Mouse (Mus musculus) midbrain, embryonic 16.5 days (tissue): ENCODE measurements around the gene Zpbp2. TPM values are rescaled to one million over a fixed set of nuclear protein-coding genes. Genes with fewer than 3 reads are reported as not detected.

Source experiments
- ATAC-seq: fragments of 200-750 bp; cut with Nextera tagmentation; 2 replicates; pipeline ENCODE4 v1.8.0; 2017; ENCODE audit warnings: moderate TSS enrichment
- H3K27ac ChIP-seq: fragments of 300-500 bp; sonication (generic); 2 replicates; pipeline ENCODE4 v1.5.1; 2014; ENCODE audit warnings: mild to moderate bottlenecking, low read length, mixed read lengths
- H3K27me3 ChIP-seq: fragments of 300-500 bp; sonication (generic); 2 replicates; pipeline ENCODE4 v1.6.1; 2014; ENCODE audit warnings: low read depth, low read length, mixed read lengths; ENCODE audit not compliant: control insufficient read depth, insufficient read depth
- H3K36me3 ChIP-seq: fragments of 300-500 bp; sonication (generic); 2 replicates; pipeline ENCODE4 v1.6.1; 2014; ENCODE audit warnings: mild to moderate bottlenecking, low read length, moderate library complexity, mixed read lengths; ENCODE audit not compliant: control insufficient read depth, insufficient read depth
- H3K4me1 ChIP-seq: fragments of 300-500 bp; sonication (generic); 2 replicates; pipeline ENCODE4 v1.6.1; 2014; ENCODE audit warnings: mild to moderate bottlenecking, low read length, mixed read lengths; ENCODE audit not compliant: control insufficient read depth, insufficient read depth
- H3K4me2 ChIP-seq: fragments of 300-500 bp; sonication (generic); 2 replicates; pipeline ENCODE4 v1.6.1; 2014; ENCODE audit warnings: mild to moderate bottlenecking, low read length, mixed read lengths
- H3K4me3 ChIP-seq: fragments of 300-500 bp; sonication (generic); 2 replicates; pipeline ENCODE4 v1.5.1; 2014; ENCODE audit warnings: low read depth, mild to moderate bottlenecking, low read length, moderate library complexity, mixed read lengths
- H3K9ac ChIP-seq: fragments of 300-500 bp; sonication (generic); 2 replicates; pipeline ENCODE4 v1.6.1; 2014; ENCODE audit warnings: low read depth, low read length, mixed read lengths
- H3K9me3 ChIP-seq: fragments of 300-500 bp; sonication (generic); replicated peaks from 2 replicates; pipeline ENCODE4 v1.6.1; 2014; ENCODE audit warnings: mild to moderate bottlenecking, low read length, mixed read lengths; ENCODE audit not compliant: control insufficient read depth, poor library complexity, severe bottlenecking
- WGBS: fragments of 180-500 bp; shearing (Covaris S2); extraction: QIAGEN DNeasy Blood & Tissue Kit; methylation state at CpG from one replicate; pipeline ENCODE4 v1.1.7; 2014; 5-methylcytosine and 5-hydroxymethylcytosine counted together
- polyA plus RNA-seq: library from polyadenylated mRNA; unstranded; fragments of >200 nt; fragmentation: Nextera tagmentation; extraction: Ambion mirVana; gene quantifications from 2 replicates; pipeline ENCODE4 v1.2.1, GENCODE M21; 2015

The Zpbp2 gene
- 0.15 TPM in 1 of 2 replicates, not detected in the other for polyA plus RNA-seq

DNA sequence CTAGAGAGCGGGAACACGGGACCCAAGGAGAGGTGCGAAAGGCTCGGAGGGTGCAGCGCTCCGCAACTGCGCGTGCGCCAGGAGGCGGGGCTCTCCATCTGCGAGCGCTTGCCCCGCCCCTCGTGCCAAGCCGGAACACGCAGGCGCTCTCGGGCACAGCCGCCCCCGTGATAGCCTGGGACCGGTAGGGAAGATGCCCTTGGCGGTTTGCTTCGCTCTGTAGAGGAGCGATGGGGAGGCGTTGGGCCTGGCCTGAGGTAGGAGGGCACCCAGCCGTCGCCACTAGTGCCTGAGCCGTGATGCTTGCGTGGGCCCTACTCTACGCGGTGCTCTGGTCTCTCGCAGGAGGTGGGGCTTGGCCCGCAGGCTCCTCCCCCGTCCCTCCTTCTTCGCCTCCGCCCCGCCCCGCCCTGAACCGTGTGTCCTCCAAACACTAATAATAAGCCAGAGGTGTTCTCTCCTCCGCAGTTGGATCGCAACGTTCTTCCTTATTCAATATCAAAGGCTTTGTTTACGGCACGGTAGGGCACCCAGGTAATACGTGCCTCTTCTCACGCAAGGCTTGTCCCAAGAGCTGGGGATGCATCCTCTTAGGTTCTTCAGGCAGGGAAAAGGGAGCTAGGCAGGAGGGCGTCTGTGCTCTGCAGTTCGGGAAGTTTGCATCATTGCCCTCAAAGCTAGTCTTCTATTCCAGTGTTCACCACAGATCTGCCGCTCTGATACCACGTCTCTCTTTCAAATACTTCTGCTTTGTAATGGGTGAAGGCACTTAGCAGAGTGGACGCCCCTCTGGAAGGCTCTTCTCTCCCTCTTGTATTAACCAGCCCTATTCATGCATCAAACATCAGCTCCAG lies at the start of gene Zpbp2:
Gene Zpbp2 (plus strand): TSS at position 123 of the 854 bp plus-strand sequence.
- Histone ChIP-seq H3K9me3 (no peaks in the 10 kb centered on the region), H3K36me3 (no peaks in the 10 kb centered on the region), H3K4me3 (peak within 1 kb of the TSS; percentile 84), H3K4me2 (peak within 1 kb of the TSS; percentile 91), H3K4me1 (peaks cover 8% of the 10 kb centered on the region), H3K27ac (peak within 1 kb of the TSS; percentile 92), H3K9ac (peak within 1 kb of the TSS; percentile 91), H3K27me3 (peaks cover 34% of the 10 kb centered on the region)
- ATAC-seq, result peak; percentile 97
- WGBS, result under 1% methylated on average over 51 of the region's 51 CpGs

DNA sequence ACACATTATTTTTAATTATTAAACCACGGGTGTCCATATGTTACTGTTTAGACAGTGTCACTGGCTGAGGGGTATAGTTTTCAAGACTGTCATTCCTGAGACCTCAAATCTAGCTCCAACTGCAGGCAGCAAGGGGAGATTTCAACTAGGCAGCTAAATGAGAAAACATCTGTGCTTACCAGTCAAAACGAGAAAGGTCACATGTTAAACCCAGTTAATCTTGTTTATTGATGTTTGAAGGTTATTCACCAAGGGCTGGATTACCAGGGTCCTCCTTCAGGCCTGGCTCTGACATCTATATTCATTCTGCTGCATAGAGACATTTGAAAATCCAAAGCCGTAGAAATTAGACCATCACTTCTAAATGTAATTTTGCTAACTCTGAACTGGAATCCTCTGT lies 46.0 kb upstream of the Zpbp2 start:
- 66% methylated on average over 3 of the region's 3 CpGs for WGBS
- no peaks in the 10 kb centered on the region for H3K36me3 ChIP-seq
- H3K4me3 ChIP-seq, result no peak overlapping the region
- H3K4me2 ChIP-seq, result no peak overlapping the region
- no peak for ATAC-seq
- no peaks in the 10 kb centered on the region for H3K27me3 ChIP-seq
- no peak overlapping the region for H3K27ac ChIP-seq
- H3K9me3 ChIP-seq, result no peaks in the 10 kb centered on the region
- H3K9ac ChIP-seq, result no peak overlapping the region
- H3K4me1 ChIP-seq, result no peaks in the 10 kb centered on the region

DNA sequence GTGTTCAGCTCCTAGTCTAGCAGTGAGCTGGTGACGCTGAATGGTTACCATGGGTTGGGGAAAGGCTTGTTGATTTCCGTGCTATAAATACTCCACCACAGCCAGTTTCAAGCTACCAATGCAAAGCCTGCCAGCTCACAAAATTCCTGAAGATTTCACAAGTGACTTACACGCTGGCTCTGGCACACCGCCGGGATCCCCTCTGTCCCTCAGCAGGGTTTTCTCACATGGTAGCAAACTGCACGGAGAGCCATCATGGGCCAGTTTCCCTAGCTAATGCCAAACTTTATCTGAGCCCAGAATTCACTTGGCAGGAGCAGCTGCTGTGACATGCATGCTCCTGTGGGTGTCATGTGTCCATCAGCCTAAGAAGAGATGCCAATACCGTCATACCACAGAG lies 41.5 kb upstream of the Zpbp2 start:
- no peaks in the 10 kb centered on the region for H3K36me3 ChIP-seq
- 77% methylated on average over 7 of the region's 7 CpGs for whole genome bisulfite sequencing
- no peak overlapping the region for H3K4me2 ChIP-seq
- H3K4me1 ChIP-seq, result no peaks in the 10 kb centered on the region
- H3K9ac ChIP-seq, result no peak overlapping the region
- no peak overlapping the region for H3K4me3 ChIP-seq
- no peaks in the 10 kb centered on the region for H3K27me3 ChIP-seq
- no peak overlapping the region for H3K27ac ChIP-seq
- no peaks in the 10 kb centered on the region for H3K9me3 ChIP-seq
- no peak for ATAC-seq

DNA sequence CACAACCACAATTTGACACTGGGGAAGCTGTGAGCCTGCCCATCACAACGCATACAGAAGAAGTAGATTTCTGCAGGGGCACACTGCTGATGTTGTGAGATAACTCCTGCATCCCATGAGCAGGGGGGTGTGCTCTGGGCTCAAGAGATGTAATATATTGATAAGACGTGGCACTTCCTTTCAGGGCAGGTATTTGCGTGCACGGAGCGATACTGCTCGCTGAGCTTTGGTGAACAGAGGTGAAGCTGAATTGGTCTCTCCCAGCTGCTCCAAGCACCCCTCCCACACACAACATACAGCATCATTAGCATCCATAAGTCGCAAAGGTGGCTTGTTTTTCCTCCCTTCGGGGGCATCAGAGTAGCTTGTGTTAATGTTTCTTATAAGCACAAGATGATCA lies 40.8 kb upstream of the Zpbp2 start:
- ATAC-seq, result no peak
- no peak overlapping the region for H3K27ac ChIP-seq
- no peaks in the 10 kb centered on the region for H3K4me1 ChIP-seq
- H3K4me2 ChIP-seq, result no peak overlapping the region
- WGBS, result 86% methylated on average over 8 of the region's 8 CpGs
- no peaks in the 10 kb centered on the region for H3K27me3 ChIP-seq
- H3K36me3 ChIP-seq, result no peaks in the 10 kb centered on the region
- H3K9ac ChIP-seq, result no peak overlapping the region
- no peak overlapping the region for H3K4me3 ChIP-seq
- H3K9me3 ChIP-seq, result no peaks in the 10 kb centered on the region

DNA sequence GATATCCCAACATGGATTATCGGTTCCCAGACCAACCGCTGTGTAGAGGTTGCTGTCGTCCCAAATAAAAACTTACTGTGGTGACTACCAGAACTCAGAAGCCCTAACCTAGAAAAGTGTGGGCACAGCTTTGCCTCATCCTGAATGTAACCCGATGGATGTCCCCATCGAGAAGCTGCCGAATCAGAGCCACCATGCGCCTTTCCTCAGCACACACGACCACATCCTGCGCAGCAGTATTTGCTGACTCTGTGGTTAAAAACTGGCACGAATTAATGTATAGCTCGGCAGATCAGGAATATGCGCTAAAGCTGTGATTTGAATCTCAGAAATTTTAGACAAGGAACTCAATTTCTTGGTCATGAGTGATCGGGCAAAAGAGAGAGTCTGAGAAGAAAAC lies 38.0 kb upstream of the Zpbp2 start:
- no peaks in the 10 kb centered on the region for H3K9me3 ChIP-seq

DNA sequence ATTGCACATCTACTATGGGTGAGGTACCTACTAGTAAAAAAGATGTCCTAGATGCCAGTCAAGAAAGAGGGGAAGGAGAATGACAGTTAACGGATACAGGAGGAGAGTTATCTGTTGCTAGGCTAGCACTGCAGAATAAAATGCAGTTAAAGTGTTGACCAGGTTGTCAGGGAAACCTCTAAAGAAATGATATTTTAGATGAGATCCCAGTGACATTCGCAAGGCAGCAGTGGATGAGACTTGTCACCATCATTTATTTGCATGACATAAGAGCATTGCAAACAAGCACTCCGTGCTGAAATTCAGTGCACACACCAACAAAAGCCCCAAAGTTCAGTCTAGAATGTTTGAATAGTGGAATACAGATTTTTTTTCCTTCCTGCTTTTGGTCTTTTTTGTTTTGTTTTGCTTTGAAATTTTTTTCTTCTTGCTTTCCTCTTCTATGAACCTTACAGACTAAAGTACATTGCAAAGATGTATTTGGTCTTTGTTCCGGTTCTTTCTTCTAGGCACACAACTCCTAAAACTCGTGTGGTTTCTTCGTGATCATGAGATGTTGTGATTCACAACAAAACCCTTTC lies 37.5 kb upstream of the Zpbp2 start:
- H3K4me2 ChIP-seq, result no peak overlapping the region
- WGBS, result 40% methylated on average over 6 of the region's 6 CpGs
- H3K36me3 ChIP-seq, result no peaks in the 10 kb centered on the region

More for the DNA sequence above, 38.0 kb upstream of the Zpbp2 start:
- no peak overlapping the region for H3K9ac ChIP-seq
- H3K4me3 ChIP-seq, result no peak overlapping the region
- H3K36me3 ChIP-seq, result no peaks in the 10 kb centered on the region
- WGBS, result 93% methylated on average over 13 of the region's 13 CpGs
- H3K27me3 ChIP-seq, result no peaks in the 10 kb centered on the region
- no peak for ATAC-seq
- H3K4me1 ChIP-seq, result no peaks in the 10 kb centered on the region
- H3K4me2 ChIP-seq, result no peak overlapping the region
- H3K27ac ChIP-seq, result no peak overlapping the region

DNA sequence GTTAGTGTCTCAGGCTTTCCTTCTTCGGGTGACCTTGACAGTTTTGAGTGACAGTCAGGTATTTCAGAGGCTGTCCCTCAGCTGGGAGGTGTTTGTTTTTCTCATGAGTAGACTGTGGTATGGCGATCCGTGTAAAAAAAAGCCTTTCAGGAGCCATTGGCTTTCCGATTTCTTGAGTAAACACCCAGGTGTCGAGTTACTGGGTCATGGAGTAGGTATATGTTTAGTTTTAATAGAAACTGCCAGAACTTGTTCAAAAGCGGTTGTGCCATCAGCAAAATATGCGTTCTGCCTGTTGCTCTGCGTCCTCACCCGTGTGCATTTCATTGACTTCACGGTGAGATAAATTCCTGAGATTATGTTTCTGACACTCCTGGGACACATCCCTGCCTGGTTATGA lies 30.4 kb upstream of the Zpbp2 start:
- WGBS, result 64% methylated on average over 10 of the region's 10 CpGs
- H3K36me3 ChIP-seq, result no peaks in the 10 kb centered on the region
- ATAC-seq, result no peak

More for the DNA sequence above, 37.5 kb upstream of the Zpbp2 start:
- H3K4me1 ChIP-seq, result no peaks in the 10 kb centered on the region
- H3K4me3 ChIP-seq, result no peak overlapping the region
- ATAC-seq, result no peak
- H3K27me3 ChIP-seq, result no peaks in the 10 kb centered on the region
- H3K27ac ChIP-seq, result no peak overlapping the region
- no peaks in the 10 kb centered on the region for H3K9me3 ChIP-seq
- no peak overlapping the region for H3K9ac ChIP-seq

DNA sequence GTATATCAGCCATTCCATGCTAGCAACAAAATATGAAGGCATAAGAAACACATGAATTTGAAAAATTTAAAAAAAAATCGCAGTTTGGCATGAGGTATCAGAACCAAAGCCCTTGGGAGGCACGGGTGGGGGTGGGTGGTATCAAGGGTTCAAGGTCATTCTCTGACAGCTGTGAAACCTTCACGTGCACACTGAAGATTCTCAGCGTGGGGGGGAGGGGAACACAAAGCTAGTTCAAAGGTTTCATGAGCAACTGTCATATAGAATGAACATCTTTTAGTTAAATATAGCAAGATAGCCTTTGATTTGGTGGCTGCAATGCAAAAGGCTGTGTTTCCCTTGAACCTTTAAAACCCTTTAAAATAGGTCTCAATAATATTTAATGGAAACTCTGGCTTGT lies 25.8 kb upstream of the Zpbp2 start:
- Histone ChIP-seq H3K9me3 (no peaks in the 10 kb centered on the region), H3K36me3 (no peaks in the 10 kb centered on the region), H3K4me2 (no peak overlapping the region), H3K4me1 (no peaks in the 10 kb centered on the region), H3K27me3 (no peaks in the 10 kb centered on the region), H3K9ac (no peak overlapping the region), H3K4me3 (no peak overlapping the region), H3K27ac (no peak overlapping the region)
- ATAC-seq, result no peak
- 63% methylated on average over 4 of the region's 4 CpGs for WGBS

More for the DNA sequence above, 30.4 kb upstream of the Zpbp2 start:
- H3K9ac ChIP-seq, result no peak overlapping the region
- H3K4me3 ChIP-seq, result no peak overlapping the region
- H3K27me3 ChIP-seq, result no peaks in the 10 kb centered on the region
- no peaks in the 10 kb centered on the region for H3K9me3 ChIP-seq
- H3K27ac ChIP-seq, result no peak overlapping the region
- no peak overlapping the region for H3K4me2 ChIP-seq
- H3K4me1 ChIP-seq, result no peaks in the 10 kb centered on the region

DNA sequence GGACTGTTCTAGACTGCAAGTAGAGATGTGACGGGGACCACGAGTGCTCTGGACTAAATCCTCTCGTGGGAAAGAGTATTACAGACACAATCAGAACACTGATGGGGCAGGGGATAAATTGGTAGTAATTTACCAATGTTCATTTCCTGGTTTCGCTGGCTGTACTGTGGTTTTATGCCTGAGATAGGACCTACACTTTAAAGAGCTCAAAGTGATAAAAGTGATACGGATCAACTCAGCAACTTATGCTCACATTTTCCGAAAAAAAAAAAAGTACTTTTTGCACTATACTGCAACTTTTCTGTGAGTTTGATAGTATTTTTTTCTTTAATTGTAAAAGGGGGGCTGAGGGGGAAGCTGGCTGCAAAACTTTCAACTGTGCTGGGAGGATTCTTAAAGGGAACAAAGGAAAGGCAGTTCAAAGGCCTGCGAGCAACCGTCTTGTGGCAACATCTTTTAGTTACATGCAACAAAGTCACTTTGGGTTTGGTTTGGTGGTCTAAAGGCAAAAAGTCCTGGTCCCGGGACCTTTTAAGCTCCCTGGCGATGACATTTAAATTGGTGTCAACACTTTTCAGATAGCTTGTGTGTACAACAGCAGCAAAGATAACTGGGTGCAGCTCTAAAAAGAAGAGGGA lies 24.0 kb upstream of the Zpbp2 start:
- Histone ChIP-seq H3K4me2 (no peak overlapping the region), H3K4me3 (no peak overlapping the region), H3K27me3 (no peaks in the 10 kb centered on the region), H3K4me1 (no peaks in the 10 kb centered on the region), H3K36me3 (no peaks in the 10 kb centered on the region), H3K9ac (no peak overlapping the region), H3K9me3 (no peaks in the 10 kb centered on the region), H3K27ac (no peak overlapping the region)
- WGBS, result 71% methylated on average over 10 of the region's 10 CpGs
- no peak for ATAC-seq
